Mouse (Mus musculus) megakaryocyte, embryonic 14.5 days (primary cell): ENCODE data around the gene Agap1.

ENCODE experiments used
- FLI1 ChIP-seq: IDR thresholded peaks from 2 replicates; pipeline ENCODE4 v1.6.1; 2012; ENCODE audit warnings: low read length, inconsistent platforms, mixed read lengths
- GATA1 ChIP-seq: IDR thresholded peaks from 3 replicates; pipeline ENCODE4 v1.6.1; 2012; ENCODE audit warnings: mixed read lengths, low read length, inconsistent platforms, borderline replicate concordance

GRCm38 (mm10) chr1:89943202-89943601 lies 488.6 kb downstream of the Agap1 start:
- no peak for TF ChIP-seq GATA1
- TF ChIP-seq FLI1 = no peak
